Mouse (Mus musculus) spleen, postnatal 14 days (tissue): Measurements from ENCODE around the gene Atrnl1.

Experiments
- DNase-seq, 2 experiments: peaks; one replicate each; pipeline ENCODE4 v3.0.0; 2021 to 2022; ENCODE audit warnings: low spot score in 2 of 2

The Atrnl1 gene

GRCm38 (mm10) chr19:58075252-58075651 lies 464.4 kb downstream of the Atrnl1 start:
- DNase-seq, result no peak

- DNase-seq, result no peak
Observed at GRCm38 (mm10) chr19:58076961-58077371, 466.1 kb downstream of the Atrnl1 start.

GRCm38 (mm10) chr19:58077529-58078070 lies 466.8 kb downstream of the Atrnl1 start:
- no peak for DNase-seq

- no peak for DNase-seq
Observed at GRCm38 (mm10) chr19:58080168-58080567, 469.3 kb downstream of the Atrnl1 start.

- no peak for DNase-seq
Observed at GRCm38 (mm10) chr19:58082751-58083150, 471.9 kb downstream of the Atrnl1 start.

GRCm38 (mm10) chr19:58084826-58085225 lies 474.0 kb downstream of the Atrnl1 start:
- DNase-seq, result no peak

- no peak for DNase-seq
Observed at GRCm38 (mm10) chr19:58086734-58087133, 475.9 kb downstream of the Atrnl1 start.

GRCm38 (mm10) chr19:58087901-58088300 lies 477.1 kb downstream of the Atrnl1 start:
- no peak for DNase-seq

- DNase-seq, result no peak
Observed at GRCm38 (mm10) chr19:58088433-58088832, 477.6 kb downstream of the Atrnl1 start.

GRCm38 (mm10) chr19:58091911-58092310 lies 481.1 kb downstream of the Atrnl1 start:
- DNase-seq, result no peak

- no peak for DNase-seq
Observed at GRCm38 (mm10) chr19:58094781-58095543, 484.1 kb downstream of the Atrnl1 start.

- DNase-seq, result no peak
Observed at GRCm38 (mm10) chr19:58095776-58096175, 484.9 kb downstream of the Atrnl1 start.

GRCm38 (mm10) chr19:58097195-58097594 lies 486.4 kb downstream of the Atrnl1 start:
- no peak for DNase-seq

- DNase-seq, result no peak
Observed at GRCm38 (mm10) chr19:58099539-58099938, 488.7 kb downstream of the Atrnl1 start.

GRCm38 (mm10) chr19:58100381-58100780 lies 489.5 kb downstream of the Atrnl1 start:
- no peak for DNase-seq

GRCm38 (mm10) chr19:58104544-58104943 lies 493.7 kb downstream of the Atrnl1 start:
- DNase-seq, result no peak

- no peak for DNase-seq
Observed at GRCm38 (mm10) chr19:58107632-58108031, 496.8 kb downstream of the Atrnl1 start.

- DNase-seq, result no peak
Observed at GRCm38 (mm10) chr19:58110491-58110890, 499.7 kb downstream of the Atrnl1 start.

GRCm38 (mm10) chr19:58111291-58111690 lies 500.5 kb downstream of the Atrnl1 start:
- DNase-seq, result no peak

- no peak for DNase-seq
Observed at GRCm38 (mm10) chr19:58112151-58112550, 501.3 kb downstream of the Atrnl1 start.

- DNase-seq, result no peak
Observed at GRCm38 (mm10) chr19:58113092-58113731, 502.4 kb downstream of the Atrnl1 start.

- no peak for DNase-seq
Observed at GRCm38 (mm10) chr19:58117595-58117994, 506.8 kb downstream of the Atrnl1 start.
